Mouse (Mus musculus) myocyte (in vitro differentiated cells): ENCODE results near the gene Plcb1.

Source experiments
- CEBPB ChIP-seq: IDR thresholded peaks from 2 replicates; pipeline ENCODE4 v1.6.1; 2011; ENCODE audit warnings: mild to moderate bottlenecking, moderate library complexity; ENCODE audit not compliant: poor library complexity, insufficient read depth, severe bottlenecking
- MAX ChIP-seq: IDR thresholded peaks from one replicate; pipeline ENCODE4 v1.6.1; 2011; ENCODE audit warnings: low read depth, mild to moderate bottlenecking, control low read depth
- MYOD1 ChIP-seq, 3 experiments: IDR thresholded peaks; one replicate each; pipeline ENCODE4 v1.6.1; 2011; ENCODE audit warnings: control low read depth in 2 of 3, low read depth in 2 of 3, mild to moderate bottlenecking in 2 of 3, moderate library complexity in 1 of 3; ENCODE audit not compliant: insufficient read length in 2 of 3, control insufficient read depth in 1 of 3
- POLR2A ChIP-seq: IDR thresholded peaks from one replicate; pipeline ENCODE4 v1.6.1; 2011; ENCODE audit warnings: low read depth, mild to moderate bottlenecking, control low read depth, moderate library complexity; ENCODE audit not compliant: insufficient read length
- POLR2AphosphoS2 ChIP-seq: IDR thresholded peaks from one replicate; pipeline ENCODE4 v1.6.1; 2011; ENCODE audit warnings: low read depth, control low read depth; ENCODE audit not compliant: insufficient read length
- TCF12 ChIP-seq: IDR thresholded peaks from one replicate; pipeline ENCODE4 v1.6.1; 2011; ENCODE audit warnings: mild to moderate bottlenecking, control low read depth; ENCODE audit not compliant: poor library complexity, insufficient read depth, severe bottlenecking

DNA sequence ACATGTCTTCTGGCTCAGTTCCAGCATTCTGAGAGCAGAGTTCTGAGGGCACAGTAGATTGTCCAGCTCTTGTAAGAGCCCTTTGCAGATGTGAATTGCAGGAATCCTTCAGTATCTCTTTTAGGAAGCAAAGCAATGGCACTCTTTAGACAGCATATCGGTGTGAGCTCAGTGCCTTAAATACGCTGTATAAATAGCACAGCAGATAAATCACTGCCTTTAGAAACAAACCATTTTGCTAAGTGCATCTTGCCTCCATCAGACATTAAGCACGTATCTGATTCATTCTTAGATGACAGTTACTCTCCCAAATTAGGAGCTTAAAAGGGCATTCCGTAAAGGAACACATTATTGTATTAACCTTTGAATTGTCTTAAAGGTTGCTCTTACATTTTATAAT lies 416.5 kb downstream of the Plcb1 start:
- no peak for TF ChIP-seq POLR2A
- TF ChIP-seq TCF12, result no peak
- no peak for TF ChIP-seq MAX
- no peak for TF ChIP-seq CEBPB
- TF ChIP-seq POLR2AphosphoS2, result no peak
- no peak for TF ChIP-seq MYOD1 (IDR thresholded peaks at IDR 0.05; ENCODE audit: control insufficient read depth in 1 of 3, insufficient read length in 2 of 3, low read depth in 2 of 3)
